Mouse (Mus musculus): ENCODE data around the gene Polm. TPM values are rescaled to one million over a fixed set of nuclear protein-coding genes. Genes with fewer than 3 reads are reported as not detected.

Gene Polm
- polyA plus RNA-seq, 1 experiment, result 67.8 TPM

DNA sequence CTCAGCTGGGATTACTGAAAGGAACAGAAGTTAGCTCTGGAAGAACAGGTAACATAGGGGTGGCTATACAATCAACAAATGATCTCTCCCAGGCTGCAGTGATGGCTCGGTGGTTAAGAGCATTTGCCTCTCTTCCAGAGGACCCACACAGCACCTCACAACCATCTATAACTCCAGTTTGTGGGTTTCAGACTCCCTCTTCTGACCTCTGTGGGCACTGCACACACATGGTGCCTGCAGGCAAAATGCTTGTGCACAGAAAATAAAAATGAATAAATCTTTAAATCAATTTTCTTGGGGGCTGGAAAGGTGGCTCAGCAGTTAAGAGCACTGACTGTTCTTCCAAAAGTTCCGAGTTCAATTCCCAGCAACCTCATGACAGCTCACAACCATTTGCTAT, 59.3 kb downstream of the Polm start:
- TF ChIP-seq GATA1 (IDR thresholded peaks at IDR 0.05; ENCODE audit: low read length), result no peak

Other genes starting within 250 kb of the Polm start
- 108 and 154 TPM in 2 replicates for gene Mrps24, start 122.3 kb downstream of the Polm start, polyA plus RNA-seq (2012)
- 9.7 and 11.7 TPM in 2 replicates for gene Urgcp, start 75.6 kb downstream of the Polm start, polyA plus RNA-seq (2012)
- 207 and 227 TPM in 2 replicates for gene Dbnl, start 49.5 kb downstream of the Polm start, polyA plus RNA-seq (2012)
- 0.24 and 0.98 TPM in 2 replicates for gene Pgam2, start 34.3 kb downstream of the Polm start, polyA plus RNA-seq (2012)
- gene Aebp1, start 23.9 kb upstream of the Polm start, polyA plus RNA-seq (2012), result not detected in 2 replicates
- gene Pold2, start 40.3 kb upstream of the Polm start, polyA plus RNA-seq (2012), result 514 and 606 TPM in 2 replicates
- not detected in 2 replicates for gene Myl7, start 60.8 kb upstream of the Polm start, polyA plus RNA-seq (2012)
- not detected in 2 replicates for gene Gck, start 112.1 kb upstream of the Polm start, polyA plus RNA-seq (2012)
- 10.0 and 11.9 TPM in 2 replicates for gene Ykt6, start 117.7 kb upstream of the Polm start, polyA plus RNA-seq (2012)
- 0.03 and 0.08 TPM in 2 replicates for gene Camk2b, start 228.3 kb upstream of the Polm start, polyA plus RNA-seq (2012)

Data from G1E-ER4 (cell line).